Mouse (Mus musculus) heart, postnatal 36 days (tissue): Measurements from ENCODE around the gene Acbd5. TPM values are rescaled to one million over a fixed set of nuclear protein-coding genes. Genes with fewer than 3 reads are reported as not detected.
"Not testable (repeated sequence)": the region's sequence is repeated elsewhere in the genome, so short reads cannot be mapped to it uniquely, and the experiment has no call there.

Experiments
- DNase-seq, 2 experiments: peaks; one replicate each; pipeline ENCODE4 v3.0.0; 2021 to 2022
- intact Hi-C: fragments of 180-260 bp; cut with DNase I; formaldehyde crosslinking; loops from one replicate; pipeline ENCODE4 v1.15.1; 2025
- total RNA-seq, 2 experiments: library from RNA; stranded (reverse); gene quantifications; 2 replicates each; pipeline ENCODE4 v1.2.3; 2021

The Acbd5 gene
- 10 to 100 TPM; 24.8 to 25.4 TPM for total RNA-seq

- intact Hi-C loops = loop anchor here (1.0 to 2.0 kb wide), 2 partner anchors 27 to 89 kb away; partner anchors contain the start of genes Abi1, Mastl and Yme1l1
- DNase-seq = peak; percentile 91 to 92
These were observed at the start of gene Acbd5 for GRCm38 (mm10) chr2:23067552-23068369. Gene Acbd5, plus strand, starts transcription at chr2:23068167.

- DNase-seq = no peak
- intact Hi-C loops = no loop called here
These were observed 48.8 kb upstream of the Acbd5 start for GRCm38 (mm10) chr2:23019170-23019569.

- DNase-seq = no peak
- intact Hi-C loops = no loop called here
These were observed 46.6 kb upstream of the Acbd5 start for GRCm38 (mm10) chr2:23021320-23021719.

GRCm38 (mm10) chr2:23021721-23022120 is 46.2 kb upstream of the Acbd5 start:
- peak; percentile 41 to 52 for DNase-seq
- intact Hi-C loops = no loop called here

- no peak for DNase-seq
- intact Hi-C loops = no loop called here
These were observed 44.9 kb upstream of the Acbd5 start for GRCm38 (mm10) chr2:23023023-23023422.

GRCm38 (mm10) chr2:23023714-23024282 is 44.2 kb upstream of the Acbd5 start:
- DNase-seq = no peak
- intact Hi-C loops = no loop called here

GRCm38 (mm10) chr2:23026379-23026778 is 41.6 kb upstream of the Acbd5 start:
- no peak for DNase-seq
- intact Hi-C loops = no loop called here

- no peak for DNase-seq
- intact Hi-C loops = no loop called here
These were observed 39.1 kb upstream of the Acbd5 start for GRCm38 (mm10) chr2:23028826-23029225.

GRCm38 (mm10) chr2:23030631-23031030 is 37.3 kb upstream of the Acbd5 start:
- intact Hi-C loops = no loop called here

GRCm38 (mm10) chr2:23034692-23035435 is 33.1 kb upstream of the Acbd5 start:
- DNase-seq = no peak
- intact Hi-C loops = loop anchor here (5.0 kb wide), 3 partner anchors 38 to 138 kb away; partner anchors contain the start of gene Pdss1

More at GRCm38 (mm10) chr2:23030631-23031030, 37.3 kb upstream of the Acbd5 start:
- DNase-seq = no peak

- intact Hi-C loops = loop anchor here (5.0 kb wide), 3 partner anchors 38 to 138 kb away; partner anchors contain the start of gene Pdss1
These were observed 32.5 kb upstream of the Acbd5 start for GRCm38 (mm10) chr2:23035467-23035866.

GRCm38 (mm10) chr2:23039082-23040000 is 28.6 kb upstream of the Acbd5 start:
- intact Hi-C loops = loop anchor here (5.0 kb wide), 3 partner anchors 42 to 142 kb away; partner anchors contain the start of gene Pdss1

More at GRCm38 (mm10) chr2:23035467-23035866, 32.5 kb upstream of the Acbd5 start:
- DNase-seq = no peak

GRCm38 (mm10) chr2:23040001-23040646 is 27.8 kb upstream of the Acbd5 start, which contains the start of gene Abi1:
Gene Abi1, minus strand, starts transcription at chr2:23040241.
- peak; percentile 91 for DNase-seq
- intact Hi-C loops = loop anchor here (1.0 to 2.0 kb wide), 3 partner anchors 28 to 115 kb away; partner anchors contain the start of gene Acbd5

More at GRCm38 (mm10) chr2:23039082-23040000, 28.6 kb upstream of the Acbd5 start:
- DNase-seq = peak in 1 of 2 experiments; percentile 46

- not testable (repeated sequence) for DNase-seq
- intact Hi-C loops = loop anchor here (1.0 to 2.0 kb wide), 3 partner anchors 28 to 114 kb away; partner anchors contain the start of gene Acbd5
These were observed 27.3 kb upstream of the Acbd5 start for GRCm38 (mm10) chr2:23040690-23041089.

GRCm38 (mm10) chr2:23041457-23041856 is 26.5 kb upstream of the Acbd5 start:
- no peak for DNase-seq
- intact Hi-C loops = loop anchor here (2.0 kb wide), 2 partner anchors 51 to 113 kb away; no protein-coding TSS in a partner anchor

- no peak for DNase-seq
- intact Hi-C loops = no loop called here
These were observed 25.8 kb upstream of the Acbd5 start for GRCm38 (mm10) chr2:23042189-23042588.

GRCm38 (mm10) chr2:23045703-23046102 is 22.3 kb upstream of the Acbd5 start:
- no peak for DNase-seq
- intact Hi-C loops = no loop called here

- intact Hi-C loops = no loop called here
- DNase-seq = no peak
These were observed 20.0 kb upstream of the Acbd5 start for GRCm38 (mm10) chr2:23048006-23048405.

GRCm38 (mm10) chr2:23051890-23052289 is 16.1 kb upstream of the Acbd5 start:
- no peak for DNase-seq

More at GRCm38 (mm10) chr2:23051890-23052289, 16.1 kb upstream of the Acbd5 start:
- intact Hi-C loops = no loop called here
